Mouse (Mus musculus) C2C12 (cell line): ENCODE measurements at regions not wholly inside any gene's neighbourhood (a gene's known extent, or its start where the extent isn't known, plus 50 kb on each side); places are given as distances from the start of the nearest gene placed in this dataset.

Experiments used
- CTCF ChIP-seq: IDR thresholded peaks from one replicate; pipeline ENCODE4 v1.5.1; 2011; ENCODE audit not compliant: control insufficient read depth, insufficient read depth, insufficient read length
- MYOD1 ChIP-seq: IDR thresholded peaks from one replicate; pipeline ENCODE4 v1.6.1; 2011; ENCODE audit warnings: low read depth; ENCODE audit not compliant: control insufficient read depth, insufficient read length

- TF ChIP-seq CTCF, result no peak
- TF ChIP-seq MYOD1, result no peak
These were observed 77.3 kb upstream of the Wscd1 start for GRCm38 (mm10) chr11:71672171-71673050.
